Mouse (Mus musculus) left cerebral cortex, postnatal 25 days (tissue): ENCODE data around the gene Ogfod3. TPM values are rescaled to one million over a fixed set of nuclear protein-coding genes. Genes with fewer than 3 reads are reported as not detected.
A peak's percentile ranks its signal among the peaks of the same experiment; 100 is the strongest.

Source experiments
- DNase-seq, 2 experiments: peaks; one replicate each; pipeline ENCODE4 v3.0.0; 2022; ENCODE audit warnings: low spot score in 2 of 2, mixed read lengths in 1 of 2
- intact Hi-C: fragments of 180-260 bp; cut with DNase I; formaldehyde crosslinking; loops from one replicate; pipeline ENCODE4 v1.15.1; 2025
- total RNA-seq, 2 experiments: library from RNA; stranded (reverse); gene quantifications; 2 replicates each; pipeline ENCODE4 v1.2.3; 2021

Gene Ogfod3
- 1 to 10 TPM; 7.3 to 7.8 TPM for total RNA-seq

- peak; percentile 89 to 96 for DNase-seq
- intact Hi-C loops, result loop anchor here (2.0 kb wide), 1 partner anchor 32 kb away; the partner anchor contains the start of gene Narf
Measured at GRCm38 (mm10) chr11:121204161-121205006, at the start of gene Ogfod3, which contains the start of gene Hexdc. Gene Ogfod3 (minus strand): TSS chr11:121204711. Gene Hexdc (plus strand): TSS chr11:121204433.

DNA sequence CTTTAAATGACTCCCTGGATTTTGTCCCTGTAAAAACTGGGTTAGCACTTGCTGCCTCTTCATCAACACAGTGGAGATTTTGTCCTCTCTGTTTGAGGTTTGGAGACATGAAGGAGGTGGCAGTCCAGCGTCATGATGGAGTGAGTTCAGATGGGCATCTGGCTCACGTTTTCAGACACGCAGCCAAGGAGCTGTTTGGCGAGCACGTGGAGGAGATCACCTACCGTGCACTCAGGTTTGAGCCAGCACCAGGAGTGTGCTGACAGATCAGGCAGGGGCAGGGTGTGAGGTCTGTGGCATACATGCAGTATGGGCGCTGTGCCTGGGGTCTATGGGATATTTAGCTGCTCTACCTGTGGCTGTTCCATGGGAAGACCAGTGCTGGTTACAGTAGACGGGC lies 45.7 kb upstream of the Ogfod3 start:
- DNase-seq, result no peak
- intact Hi-C loops, result no loop called here

GRCm38 (mm10) chr11:121239669-121240068 lies 35.2 kb upstream of the Ogfod3 start:
- intact Hi-C loops, result no loop called here
- DNase-seq, result no peak

GRCm38 (mm10) chr11:121237345-121238128 lies 33.0 kb upstream of the Ogfod3 start:
- DNase-seq, result peak; percentile 36 to 38

DNA sequence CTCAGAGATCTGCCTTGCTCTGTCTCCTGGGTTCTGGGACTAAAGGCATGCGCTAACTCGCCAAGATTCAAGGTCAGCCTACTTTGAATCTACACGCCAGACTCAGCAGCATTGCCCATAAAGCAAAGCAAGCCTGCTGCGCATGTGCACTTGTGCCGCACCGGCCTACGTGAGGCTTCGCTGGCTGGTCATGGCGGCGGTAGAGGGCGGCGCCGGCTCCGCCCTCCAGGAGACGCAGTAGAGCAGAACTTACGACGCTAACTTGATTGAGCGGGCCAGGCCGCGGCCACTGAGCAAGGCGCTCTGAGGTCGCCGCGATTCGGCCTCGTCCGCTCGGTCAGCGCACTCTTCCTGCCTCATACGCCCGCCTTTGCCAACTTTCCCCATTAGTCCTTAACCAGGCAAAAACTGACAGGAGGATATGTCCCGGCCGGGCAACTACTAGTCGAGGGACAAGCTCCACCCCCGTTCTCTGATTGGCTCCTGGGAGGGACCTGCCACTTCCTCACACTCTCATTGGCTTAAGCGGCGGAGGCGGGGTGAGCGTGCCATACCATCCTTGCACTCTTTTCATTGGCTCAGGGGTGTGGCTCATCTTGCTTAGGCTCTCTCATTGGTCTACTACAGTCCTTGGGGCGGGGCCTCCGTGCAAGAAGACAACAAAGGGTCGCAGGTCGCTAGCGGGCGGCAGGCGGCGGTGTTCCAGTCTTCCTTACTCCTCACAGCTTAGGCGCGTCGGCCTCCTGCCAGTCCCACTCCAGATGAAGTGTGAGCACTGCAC lies 32.2 kb upstream of the Ogfod3 start, which contains the start of gene Narf:
Gene Narf (plus strand): TSS at position 690 of the 781 bp plus-strand sequence.
- DNase-seq, result peak; percentile 99 to 100
- intact Hi-C loops, result loop anchor here (2.0 kb wide), 2 partner anchors 32 to 54 kb away; partner anchors contain the start of genes Hexdc and Ogfod3

More at GRCm38 (mm10) chr11:121237345-121238128, 33.0 kb upstream of the Ogfod3 start:
- intact Hi-C loops, result loop anchor here (2.0 kb wide), 2 partner anchors 33 to 53 kb away; partner anchors contain the start of genes Hexdc and Ogfod3

DNA sequence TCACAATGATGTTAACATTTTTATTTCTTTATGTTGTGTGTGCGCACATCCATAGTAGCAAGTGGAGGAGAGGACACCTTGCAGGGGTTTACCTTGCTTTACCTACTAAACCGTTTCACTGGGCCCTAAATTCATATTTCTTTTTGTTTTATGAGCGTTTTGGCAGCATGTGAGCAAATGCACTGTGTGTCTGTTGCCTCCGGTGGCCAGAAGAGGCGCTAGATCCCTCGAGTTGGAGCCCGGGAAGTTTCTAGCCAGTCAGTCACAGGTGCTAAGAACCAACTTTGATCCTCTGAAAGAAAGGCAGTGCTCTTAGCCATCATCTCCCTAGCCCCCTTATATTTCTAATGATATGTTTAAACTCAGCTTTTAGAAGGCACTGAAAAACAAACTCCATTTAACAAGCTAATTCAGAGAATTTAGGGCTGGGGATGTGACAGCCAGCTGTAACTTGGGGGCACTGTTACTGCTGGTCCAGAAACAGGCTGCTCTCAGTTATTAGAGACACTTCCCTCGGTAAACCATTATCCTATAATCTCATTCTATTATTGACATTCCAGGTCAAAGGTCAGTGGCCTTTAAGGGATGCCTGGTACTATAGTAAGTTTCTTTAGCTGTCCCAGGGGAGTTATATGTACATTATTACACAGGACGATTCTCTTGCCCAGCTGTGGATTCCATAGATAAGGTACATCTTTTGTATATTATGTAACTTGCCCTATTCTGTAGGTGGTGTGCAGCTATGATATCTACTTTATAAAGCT lies 31.1 kb upstream of the Ogfod3 start:
- intact Hi-C loops, result loop anchor here (2.0 kb wide), 2 partner anchors 31 to 55 kb away; partner anchors contain the start of genes Hexdc and Ogfod3
- no peak for DNase-seq

DNA sequence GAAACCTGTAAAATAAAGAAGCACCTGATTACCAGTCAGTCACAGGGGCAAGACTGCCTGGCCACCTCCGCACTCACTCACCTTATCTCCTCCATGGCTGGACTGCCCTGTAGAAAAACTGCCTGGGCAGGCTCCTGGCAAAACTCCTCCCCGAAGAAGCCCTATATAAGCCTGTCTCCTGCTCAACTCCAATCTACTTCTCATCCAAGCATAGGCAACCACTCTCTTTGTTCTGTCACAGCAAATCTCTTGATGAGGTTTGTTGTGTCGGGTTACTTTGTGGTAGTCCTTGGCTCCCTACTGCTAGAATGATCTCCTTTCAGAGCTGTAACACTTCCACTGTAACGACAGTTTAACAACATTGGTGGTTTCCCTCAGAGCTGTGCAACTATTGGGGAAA lies 28.2 kb upstream of the Ogfod3 start:
- intact Hi-C loops, result no loop called here
- no peak for DNase-seq

GRCm38 (mm10) chr11:121231628-121232291 lies 27.2 kb upstream of the Ogfod3 start:
- intact Hi-C loops, result no loop called here
- DNase-seq, result peak in 1 of 2 experiments; percentile 61

DNA sequence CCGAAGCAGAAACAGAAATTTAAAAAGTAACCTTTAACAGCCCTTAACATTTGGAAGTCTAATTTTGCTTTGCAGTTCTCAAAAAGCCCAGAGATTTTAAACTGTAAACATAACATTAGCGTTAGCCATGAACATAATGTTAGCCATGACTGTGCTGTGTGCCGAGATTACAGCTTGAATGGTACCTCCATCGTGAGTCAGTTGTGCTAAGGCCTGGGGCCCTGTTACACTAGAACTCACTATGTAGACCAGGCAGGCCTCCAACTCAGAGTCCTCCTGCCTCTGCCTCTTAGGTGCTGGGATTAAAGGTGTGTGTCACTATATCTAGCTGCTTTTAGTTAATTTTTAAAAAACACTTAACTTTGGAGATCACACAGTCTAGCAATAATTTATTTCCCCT lies 26.7 kb upstream of the Ogfod3 start:
- intact Hi-C loops, result no loop called here
- no peak for DNase-seq

DNA sequence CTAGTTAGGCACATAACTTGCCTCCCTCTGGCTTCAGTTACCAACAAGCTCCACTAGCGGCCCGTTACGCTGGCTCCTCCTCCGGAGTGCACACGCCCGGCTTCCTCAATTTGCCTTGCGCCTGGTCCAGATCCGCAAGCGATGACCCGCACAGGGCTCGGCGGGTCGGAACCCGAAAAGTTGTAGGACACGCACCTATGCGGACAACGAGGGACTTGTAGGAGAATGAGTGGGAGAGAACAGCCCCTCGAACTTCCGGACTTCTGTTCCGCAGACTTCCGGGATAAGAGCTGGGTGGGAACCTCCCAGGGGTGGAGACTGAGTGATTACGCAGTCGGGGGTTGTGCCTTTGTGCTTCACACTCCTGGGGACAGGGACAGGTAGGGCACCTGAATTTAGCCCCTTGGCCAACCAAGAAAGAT lies 24.5 kb upstream of the Ogfod3 start, which contains the start of gene Cybc1:
Gene Cybc1 (minus strand): TSS at position 305 of the 422 bp plus-strand sequence.
- intact Hi-C loops, result no loop called here
- DNase-seq, result peak; percentile 68 to 82

DNA sequence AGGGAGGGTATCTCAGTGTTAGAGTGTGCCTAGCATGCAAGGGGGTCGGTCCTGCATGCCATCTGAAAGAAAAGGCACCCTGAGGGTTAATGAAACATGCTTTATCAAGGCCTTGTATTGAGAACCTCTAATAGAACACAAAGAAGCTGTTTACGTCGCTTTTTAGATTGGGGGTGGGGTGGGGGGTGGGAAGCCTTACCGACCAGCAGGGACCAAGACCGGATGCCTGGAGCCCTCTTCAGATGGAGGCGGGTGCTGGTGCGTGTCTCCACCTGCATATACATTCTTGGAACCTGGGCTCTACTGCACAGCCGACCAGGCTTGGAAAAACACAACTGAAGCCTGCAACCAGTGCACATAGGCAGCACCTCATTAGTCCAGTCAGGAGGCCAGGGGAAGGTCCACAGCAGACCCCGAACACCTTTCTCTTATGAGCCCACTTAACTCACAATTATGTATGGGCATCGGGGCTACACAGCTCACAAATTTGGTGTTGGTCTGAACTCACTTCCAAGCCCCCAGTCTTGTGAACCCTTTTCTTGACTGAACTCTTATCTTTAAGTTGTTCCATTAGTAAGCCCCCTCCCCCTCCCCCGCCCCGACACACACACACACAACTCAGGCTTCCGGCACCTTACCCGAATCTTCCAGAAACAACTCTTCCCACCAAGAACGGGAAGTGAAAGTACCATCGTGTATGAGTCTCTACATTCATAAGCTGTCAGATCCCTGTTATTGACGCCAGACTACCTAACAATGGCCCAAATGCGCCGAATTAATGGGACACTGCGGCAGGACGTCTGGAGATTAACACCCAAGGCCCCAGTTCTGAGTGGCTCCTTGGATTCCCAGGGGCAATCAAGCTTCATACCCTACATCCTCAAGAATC lies 23.9 kb upstream of the Ogfod3 start:
- intact Hi-C loops, result no loop called here
- DNase-seq, result no peak

DNA sequence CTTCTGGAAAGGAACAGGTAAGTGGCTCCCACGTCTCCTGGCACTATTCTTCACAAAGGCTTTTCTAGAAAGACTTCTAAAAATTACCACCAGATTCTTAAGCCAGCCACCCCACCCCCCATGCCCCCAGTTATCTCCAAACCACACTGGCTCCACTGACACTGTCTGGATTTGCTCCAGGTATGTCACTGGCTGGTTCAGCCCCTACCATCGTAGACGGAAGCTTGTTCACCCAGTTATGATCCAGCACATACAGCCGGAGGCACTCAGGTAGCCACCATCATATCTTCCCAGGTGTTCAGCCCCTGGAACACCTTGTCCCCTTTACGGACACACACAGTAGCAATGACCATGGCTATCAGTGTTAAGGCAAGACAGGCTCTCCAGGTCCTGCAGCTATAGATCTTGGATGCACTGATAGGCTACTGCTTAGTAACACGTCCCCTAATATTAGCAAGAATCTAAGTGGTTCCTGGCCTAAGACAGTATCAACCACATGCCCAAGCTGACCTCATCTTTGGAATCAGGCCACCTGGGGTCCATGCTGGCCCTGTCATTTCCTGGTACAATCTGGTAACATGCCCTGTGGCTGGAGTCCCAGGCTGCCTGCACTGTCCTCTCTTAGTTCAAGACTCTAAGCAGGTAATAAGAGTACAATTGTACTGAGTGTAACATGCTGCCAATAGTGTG lies 17.0 kb upstream of the Ogfod3 start:
- no peak for DNase-seq
- intact Hi-C loops, result no loop called here

DNA sequence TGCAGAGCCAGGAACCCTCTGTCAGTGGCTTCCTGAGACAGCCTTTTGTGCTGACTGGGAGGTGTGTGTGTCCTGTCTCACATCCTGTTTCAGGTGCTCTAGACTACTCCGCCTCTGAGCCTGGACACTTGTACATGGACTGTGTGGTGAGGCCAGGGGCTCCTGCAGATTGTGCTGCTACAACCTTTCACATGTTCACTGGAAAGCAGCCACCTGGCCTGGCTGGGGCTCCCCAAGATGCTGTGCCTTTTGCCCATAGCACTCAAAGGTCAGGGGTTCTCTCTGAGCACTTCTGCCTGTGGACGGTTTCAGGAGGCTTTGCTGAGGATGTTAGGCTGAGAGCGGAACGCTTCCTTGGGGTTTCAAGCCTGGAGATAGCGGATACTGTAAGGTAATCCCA lies 16.3 kb upstream of the Ogfod3 start:
- DNase-seq, result no peak
- intact Hi-C loops, result no loop called here

DNA sequence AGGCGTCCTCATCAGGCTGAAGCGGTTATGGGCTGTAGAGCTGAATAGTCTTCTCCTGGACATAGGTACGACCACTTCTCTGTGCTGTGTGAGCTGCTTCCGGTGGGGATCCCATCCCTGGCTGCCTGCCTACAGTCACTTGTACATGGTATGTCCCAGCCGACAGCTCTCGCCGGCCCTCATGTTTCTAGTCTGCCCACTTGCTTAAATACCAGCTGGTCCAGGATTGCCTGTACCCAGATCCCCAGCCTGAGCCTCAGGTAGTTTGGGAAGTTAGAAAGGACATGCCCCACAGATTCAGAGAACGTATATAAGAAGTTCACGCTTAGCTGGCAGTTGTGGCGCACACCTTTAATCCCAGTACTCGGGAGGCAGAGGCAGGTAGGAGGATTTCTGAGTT lies 15.3 kb upstream of the Ogfod3 start:
- no peak for DNase-seq
- intact Hi-C loops, result no loop called here

DNA sequence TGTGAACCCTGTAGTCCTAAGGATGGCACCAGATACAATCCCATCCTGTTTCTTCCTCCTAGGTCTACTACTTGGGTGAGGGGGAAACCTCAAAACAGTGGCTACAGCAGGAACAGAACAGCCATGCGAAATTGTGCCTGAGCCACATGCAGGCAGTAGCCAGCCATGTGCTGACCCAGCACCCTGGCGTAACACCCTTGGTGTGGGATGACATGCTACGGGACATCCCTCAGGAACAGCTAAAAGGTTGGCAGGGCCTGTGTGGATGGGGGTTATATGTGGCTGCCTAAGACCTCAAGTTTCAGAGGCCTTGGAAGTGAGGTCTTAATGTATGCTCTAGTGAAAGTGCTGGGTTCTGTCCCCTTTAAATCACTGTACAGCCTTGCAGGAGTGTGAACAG lies 12.3 kb upstream of the Ogfod3 start:
- intact Hi-C loops, result no loop called here
- DNase-seq, result no peak

GRCm38 (mm10) chr11:121203859-121204160 lies 701 bp downstream of the Ogfod3 start:
- intact Hi-C loops, result loop anchor here (2.0 kb wide), 1 partner anchor 33 kb away; the partner anchor contains the start of gene Narf
- DNase-seq, result no peak
